In the genomic region with DNA sequence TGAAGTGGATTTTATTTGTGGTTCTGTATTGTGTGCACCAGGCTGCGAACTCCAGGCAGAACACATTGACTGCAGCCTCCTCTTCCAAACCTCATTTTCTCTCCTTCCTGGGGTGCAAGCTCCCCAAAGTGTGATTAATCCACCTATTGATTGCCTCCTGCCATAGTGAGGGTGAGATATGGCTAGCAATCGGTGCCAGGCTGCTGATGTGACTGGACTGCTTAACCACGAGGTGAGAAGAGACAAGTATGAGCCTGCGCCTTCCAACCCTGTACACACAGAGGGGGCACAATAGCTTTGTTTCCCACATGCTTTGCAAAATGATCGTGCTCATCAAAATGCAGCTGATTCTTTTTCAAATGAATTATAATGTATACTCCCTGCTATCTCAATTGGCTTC, we compare ENCODE assay signal across 24 mouse cellular contexts.
DNase-seq lines count a peak whose midpoint lies in the region; ATAC-seq and TF ChIP-seq lines count a peak whose summit lies in the region.
"Had no signal": no experiment of that assay in that cellular context is flagged by ENCODE, and none has a peak within 500 bp of the region (broad histone marks: within the 10 kb centered on the region; RNA-seq: fewer than 3 reads in every experiment).

No protein-coding gene starts in this region.

- no peaks in the 10 kb centered on the region for H3K27me3 ChIP-seq in heart, adult 2 months (ENCODE audit: control insufficient read depth, insufficient read depth, low read length)
- H3K27me3 ChIP-seq in midbrain, embryonic 16.5 days (ENCODE audit: control insufficient read depth, insufficient read depth, low read depth, low read length) = no peaks in the 10 kb centered on the region
- no peaks in the 10 kb centered on the region for H3K27me3 ChIP-seq in midbrain, embryonic 11.5 days (ENCODE audit: control insufficient read depth, insufficient read depth, low read length)
- H3K27me3 ChIP-seq: intestine, embryonic 15.5 days; limb, embryonic 12.5 days had no signal

- TF ChIP-seq EP300 in heart, adult 2 months (IDR thresholded peaks at IDR 0.05; ENCODE audit: insufficient read depth, low read depth, low read length) = no peak

- TF ChIP-seq POLR2A in heart, adult 2 months (IDR thresholded peaks at IDR 0.05; ENCODE audit: insufficient read depth, low read depth, low read length) = no peak

- intact Hi-C loops in heart, adult 2 months (cut with DNase I) = loop anchor here (10.0 kb wide), 1 partner anchor 70 kb away; no protein-coding TSS in a partner anchor

- 86% methylated on average over 5 of the region's 5 CpGs for WGBS in heart, adult 2 months
- WGBS in midbrain, embryonic 16.5 days = 38% methylated on average over 5 of the region's 5 CpGs
- WGBS in midbrain, embryonic 11.5 days = 73% methylated on average over 5 of the region's 5 CpGs

- peak; percentile 20 to 28 for DNase-seq in cerebellum, postnatal 10 days
- DNase-seq in cerebellum, adult 9-10 months = no peak
- DNase-seq in heart, adult 2 months = no peak
- DNase-seq in heart, adult 8-10 months (ENCODE audit: low spot score) = no peak
- no peak for DNase-seq in midbrain, embryonic 11.5 days (ENCODE audit: low spot score, missing footprints)
- no peak for DNase-seq in kidney, postnatal 25 days
- DNase-seq: adrenal gland, postnatal 14 days; cerebellum, adult 11 months; cerebellum, postnatal 14 days; gastrocnemius, postnatal 25 days; heart, postnatal 4 days; kidney, adult 8-10 months; kidney, postnatal 14 days; liver, postnatal 0 days; thymus, adult 18-20 months; thymus, postnatal 4 days had no signal

- no peak overlapping the region for H3K4me3 ChIP-seq in heart, adult 2 months
- H3K4me3 ChIP-seq in midbrain, embryonic 16.5 days (ENCODE audit: low read depth, low read length) = no peak overlapping the region
- no peak overlapping the region for H3K4me3 ChIP-seq in midbrain, embryonic 11.5 days (ENCODE audit: low read depth, low read length)
- H3K4me3 ChIP-seq: heart, embryonic 10.5 days; intestine, embryonic 15.5 days; layer of hippocampus, adult 2 months; limb, embryonic 12.5 days had no signal

- H3K79me2 ChIP-seq in heart, adult 2 months (replicated peaks; ENCODE audit: control insufficient read depth, insufficient read depth, low read length) = no peaks in the 10 kb centered on the region

- ATAC-seq in midbrain, embryonic 16.5 days = peak; percentile 58; the same call in 1 of the 2 replicates
- ATAC-seq in midbrain, embryonic 11.5 days (ENCODE audit: low FRiP score) = no peak
- ATAC-seq: intestine, embryonic 15.5 days; liver, postnatal 0 days; lung, postnatal 0 days had no signal

- no peaks in the 10 kb centered on the region for H3K9me3 ChIP-seq in midbrain, embryonic 16.5 days (replicated peaks; ENCODE audit: control insufficient read depth, low read length, poor library complexity, severe bottlenecking)
- H3K9me3 ChIP-seq in midbrain, embryonic 11.5 days (ENCODE audit: control insufficient read depth, low read length) = no peaks in the 10 kb centered on the region
- H3K9me3 ChIP-seq: heart, embryonic 10.5 days; intestine, embryonic 15.5 days; limb, embryonic 12.5 days had no signal

- no peak overlapping the region for H3K9ac ChIP-seq in heart, adult 2 months (ENCODE audit: low read depth, low read length)
- no peak overlapping the region for H3K9ac ChIP-seq in midbrain, embryonic 16.5 days (ENCODE audit: low read depth, low read length)
- H3K9ac ChIP-seq in midbrain, embryonic 11.5 days (ENCODE audit: low read length) = no peak overlapping the region
- H3K9ac ChIP-seq: intestine, embryonic 15.5 days; limb, embryonic 12.5 days; liver, postnatal 0 days had no signal

- H3K4me1 ChIP-seq in heart, adult 2 months (ENCODE audit: control insufficient read depth, insufficient read depth, low read length) = peaks cover 12% of the 10 kb centered on the region
- peaks cover 9% of the 10 kb centered on the region for H3K4me1 ChIP-seq in midbrain, embryonic 16.5 days (ENCODE audit: control insufficient read depth, insufficient read depth, low read length)
- peaks cover 6% of the 10 kb centered on the region for H3K4me1 ChIP-seq in midbrain, embryonic 11.5 days (ENCODE audit: control insufficient read depth, insufficient read depth, low read length)

- H3K36me3 ChIP-seq in heart, adult 2 months (ENCODE audit: control insufficient read depth, insufficient read depth, low read length) = peaks cover 13% of the 10 kb centered on the region
- no peaks in the 10 kb centered on the region for H3K36me3 ChIP-seq in midbrain, embryonic 16.5 days (ENCODE audit: control insufficient read depth, insufficient read depth, low read length)
- no peaks in the 10 kb centered on the region for H3K36me3 ChIP-seq in midbrain, embryonic 11.5 days (ENCODE audit: control insufficient read depth, insufficient read depth, low read length)
- H3K36me3 ChIP-seq: heart, embryonic 10.5 days; intestine, embryonic 15.5 days; limb, embryonic 12.5 days had no signal

- peak overlapping the region; percentile 74 for H3K27ac ChIP-seq in heart, adult 2 months
- peak overlapping the region; percentile 60; the same call in 1 of the 2 replicates for H3K27ac ChIP-seq in midbrain, embryonic 16.5 days (ENCODE audit: low read length)
- H3K27ac ChIP-seq in midbrain, embryonic 11.5 days (ENCODE audit: low read depth, low read length) = no peak overlapping the region
- H3K27ac ChIP-seq: heart, embryonic 10.5 days; intestine, embryonic 15.5 days; layer of hippocampus, adult 2 months; limb, embryonic 12.5 days; macrophage had no signal

- no peak for TF ChIP-seq CTCF in heart, adult 2 months (IDR thresholded peaks at IDR 0.05)

- no peak overlapping the region for H3K4me2 ChIP-seq in midbrain, embryonic 16.5 days (ENCODE audit: low read length)
- H3K4me2 ChIP-seq in midbrain, embryonic 11.5 days = no peak overlapping the region
- H3K4me2 ChIP-seq: intestine, embryonic 15.5 days; limb, embryonic 12.5 days; liver, embryonic 11.5 days had no signal

Comparison
In these comparisons a context has a peak if more than half of its experiments do, and no peak if none do; other contexts are left out.
1. DNase-seq: peak in cerebellum, postnatal 10 days (2 of 2); none in cerebellum, adult 9-10 months (single experiment), heart, adult 2 months (0 of 2), heart, adult 8-10 months (single experiment), midbrain, embryonic 11.5 days (single experiment) and kidney, postnatal 25 days (0 of 2).